Mouse (Mus musculus) embryonic facial prominence, embryonic 15.5 days (tissue): ENCODE measurements at regions not wholly inside any gene's neighbourhood (a gene's known extent, or its start where the extent isn't known, plus 50 kb on each side); places are given as distances from the start of the nearest gene placed in this dataset.

Experiments used
- ATAC-seq: fragments of 200-750 bp; cut with Nextera tagmentation; 2 replicates; pipeline ENCODE4 v1.8.0; 2017; ENCODE audit warnings: low read depth, moderate TSS enrichment; ENCODE audit not compliant: insufficient number of reproducible peaks, low FRiP score, low TSS enrichment
- H3K27ac ChIP-seq: fragments of 300-500 bp; sonication (generic); replicated peaks from 2 replicates; pipeline ENCODE4 v1.5.1; 2015; ENCODE audit warnings: mild to moderate bottlenecking, inconsistent platforms
- H3K27me3 ChIP-seq: fragments of 300-500 bp; sonication (generic); 2 replicates; pipeline ENCODE4 v1.6.1; 2015; ENCODE audit warnings: inconsistent platforms
- H3K36me3 ChIP-seq: fragments of 300-500 bp; sonication (generic); 2 replicates; pipeline ENCODE4 v1.6.1; 2015; ENCODE audit warnings: mild to moderate bottlenecking, inconsistent platforms
- H3K4me1 ChIP-seq: fragments of 300-500 bp; sonication (generic); 2 replicates; pipeline ENCODE4 v1.6.1; 2015; ENCODE audit warnings: inconsistent platforms
- H3K4me2 ChIP-seq: fragments of 300-500 bp; sonication (generic); replicated peaks from 2 replicates; pipeline ENCODE4 v1.6.1; 2015; ENCODE audit warnings: mild to moderate bottlenecking, inconsistent platforms
- H3K4me3 ChIP-seq: fragments of 300-500 bp; sonication (generic); replicated peaks from 2 replicates; pipeline ENCODE4 v1.5.1; 2015; ENCODE audit warnings: mild to moderate bottlenecking, inconsistent platforms
- H3K9ac ChIP-seq: fragments of 300-500 bp; sonication (generic); 2 replicates; pipeline ENCODE4 v1.6.1; 2015; ENCODE audit warnings: inconsistent platforms
- H3K9me3 ChIP-seq: fragments of 300-500 bp; sonication (generic); replicated peaks from 2 replicates; pipeline ENCODE4 v1.6.1; 2016; ENCODE audit warnings: inconsistent platforms
- WGBS: fragments of 180-500 bp; shearing (Covaris S2); methylation state at CpG from one replicate; pipeline ENCODE4 v1.1.7; 2015; 5-methylcytosine and 5-hydroxymethylcytosine counted together

DNA sequence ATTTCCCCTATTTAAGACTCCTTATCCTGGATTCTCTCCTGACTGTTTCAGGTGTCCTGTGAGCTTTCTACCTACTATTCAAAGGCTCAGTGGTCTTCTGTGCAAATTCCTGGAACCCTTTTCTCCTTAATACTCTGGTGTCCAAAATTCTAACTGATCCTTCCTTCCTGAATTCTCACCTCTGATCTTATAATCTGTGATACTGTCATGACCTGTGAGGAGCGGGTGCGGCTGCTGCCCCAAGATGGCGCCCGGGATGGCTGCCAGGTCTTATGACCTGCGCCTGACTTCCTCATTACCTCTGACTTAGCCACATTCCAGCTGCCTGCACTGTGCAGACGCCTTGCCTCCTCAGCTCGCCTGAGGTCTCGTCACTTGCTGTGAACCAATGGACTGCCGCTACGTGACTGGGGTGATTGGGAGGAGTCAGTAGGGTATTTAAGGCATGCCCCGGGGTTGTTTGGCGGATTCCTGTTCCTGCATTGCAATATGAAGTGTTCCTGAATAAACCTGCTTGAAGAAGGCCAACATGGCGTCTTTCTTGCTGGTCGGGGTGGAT, 131.2 kb downstream of the Ptbp2 start:
- no peak overlapping the region for H3K9ac ChIP-seq
- no peak for ATAC-seq
- H3K4me1 ChIP-seq = no peaks in the 10 kb centered on the region
- no peak overlapping the region for H3K27ac ChIP-seq
- H3K36me3 ChIP-seq = no peaks in the 10 kb centered on the region
- H3K4me3 ChIP-seq = no peak overlapping the region
- H3K9me3 ChIP-seq = no peaks in the 10 kb centered on the region
- 93% methylated on average over 14 of the region's 14 CpGs for WGBS
- no peaks in the 10 kb centered on the region for H3K27me3 ChIP-seq
- no peak overlapping the region for H3K4me2 ChIP-seq

DNA sequence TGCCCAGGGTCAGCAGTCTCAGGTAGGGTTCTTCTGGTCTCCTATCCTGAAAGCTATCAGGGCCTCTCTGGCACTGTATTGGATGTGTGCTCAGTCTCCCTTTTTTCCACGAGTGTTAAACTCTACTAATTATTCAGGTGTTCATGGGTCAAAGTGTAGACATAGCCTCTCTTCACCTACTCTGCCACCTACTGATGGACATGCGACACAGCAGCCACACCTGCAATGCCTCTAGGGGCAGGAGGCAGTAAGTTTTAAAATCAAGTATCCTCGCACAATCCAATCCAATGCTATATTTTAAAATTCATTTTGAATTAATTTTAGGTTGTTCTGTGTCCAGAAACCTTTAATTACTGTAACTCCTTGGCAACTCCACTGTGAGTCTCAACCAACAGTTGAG, 145.6 kb downstream of the Ptbp2 start:
- Histone ChIP-seq H3K4me1 (no peaks in the 10 kb centered on the region), H3K4me3 (no peak overlapping the region), H3K9ac (no peak overlapping the region), H3K4me2 (no peak overlapping the region), H3K27me3 (no peaks in the 10 kb centered on the region), H3K36me3 (no peaks in the 10 kb centered on the region), H3K27ac (no peak overlapping the region), H3K9me3 (no peaks in the 10 kb centered on the region)
- no peak for ATAC-seq
- WGBS = 53% methylated on average over 3 of the region's 3 CpGs

DNA sequence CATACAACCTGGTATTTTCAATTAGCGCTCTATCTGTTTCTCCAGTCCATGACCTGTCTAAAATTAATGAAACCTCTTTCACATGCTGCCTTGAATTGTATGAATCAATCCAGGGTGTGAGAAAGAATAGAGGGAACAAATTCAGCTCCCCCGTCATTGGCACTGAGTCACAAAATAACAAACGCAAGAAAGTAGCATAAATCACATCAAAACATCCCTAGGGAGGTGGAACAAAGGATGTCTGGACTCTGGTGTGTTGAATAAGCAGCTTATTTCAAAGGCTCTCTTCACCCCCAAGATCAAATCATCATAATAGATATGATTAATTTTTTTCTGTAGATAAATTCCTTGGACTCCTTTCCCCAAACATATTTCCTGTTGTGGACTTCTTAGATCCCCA, 148.6 kb downstream of the Ptbp2 start:
- no peak overlapping the region for H3K9ac ChIP-seq
- no peaks in the 10 kb centered on the region for H3K36me3 ChIP-seq
- 67% methylated on average over 3 of the region's 3 CpGs for WGBS
- H3K4me3 ChIP-seq = no peak overlapping the region
- no peak overlapping the region for H3K27ac ChIP-seq
- no peak overlapping the region for H3K4me2 ChIP-seq
- H3K9me3 ChIP-seq = no peaks in the 10 kb centered on the region
- H3K27me3 ChIP-seq = no peaks in the 10 kb centered on the region
- no peaks in the 10 kb centered on the region for H3K4me1 ChIP-seq
- ATAC-seq = no peak

DNA sequence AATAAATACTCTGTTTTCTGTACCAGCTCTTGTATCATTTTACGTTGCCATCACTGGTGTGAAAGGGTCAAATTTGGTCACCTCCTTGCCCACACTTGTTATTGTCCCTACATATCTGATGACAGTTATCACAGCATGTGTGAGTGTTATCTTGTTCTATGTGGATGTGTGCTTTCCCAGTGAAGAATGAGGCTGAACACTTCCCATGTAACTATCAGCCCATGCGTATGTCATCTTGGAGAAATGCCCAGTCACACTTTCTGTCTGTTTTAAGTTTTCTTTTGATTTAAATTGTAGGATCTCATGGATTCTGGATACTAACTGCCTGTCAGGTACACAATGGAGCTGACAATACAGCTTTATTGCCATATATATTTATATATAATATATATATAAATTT, 150.8 kb downstream of the Ptbp2 start:
- H3K4me1 ChIP-seq = no peaks in the 10 kb centered on the region
- H3K4me3 ChIP-seq = no peak overlapping the region
- no peak overlapping the region for H3K4me2 ChIP-seq
- H3K27me3 ChIP-seq = no peaks in the 10 kb centered on the region
- no peak overlapping the region for H3K27ac ChIP-seq
- ATAC-seq = no peak
- 84% methylated on average over 2 of the region's 2 CpGs for WGBS
- H3K9ac ChIP-seq = no peak overlapping the region
- H3K9me3 ChIP-seq = no peaks in the 10 kb centered on the region
- no peaks in the 10 kb centered on the region for H3K36me3 ChIP-seq

DNA sequence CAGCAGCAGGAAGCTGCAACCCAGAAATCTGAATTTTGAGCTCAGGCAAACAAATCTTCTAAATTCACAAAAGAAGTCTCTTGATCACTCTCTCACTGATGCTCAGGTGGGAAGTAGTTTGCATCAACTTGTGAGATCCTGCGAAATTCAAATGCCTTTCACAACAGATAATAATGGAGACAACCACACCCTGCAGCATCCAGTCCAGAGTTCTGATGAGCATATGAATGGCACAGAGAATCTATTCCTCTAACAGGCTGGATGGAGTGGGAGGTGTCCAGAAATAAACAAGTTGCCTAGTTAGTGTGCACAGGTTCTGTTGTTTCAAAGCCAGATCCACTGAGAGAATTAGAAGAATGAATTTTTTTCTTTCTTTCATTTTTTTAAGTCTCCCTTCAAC, 178.2 kb downstream of the Ptbp2 start:
- H3K27ac ChIP-seq = no peak overlapping the region
- no peaks in the 10 kb centered on the region for H3K27me3 ChIP-seq
- H3K4me2 ChIP-seq = no peak overlapping the region
- no peaks in the 10 kb centered on the region for H3K36me3 ChIP-seq
- H3K4me3 ChIP-seq = no peak overlapping the region
- no peak overlapping the region for H3K9ac ChIP-seq
- ATAC-seq = no peak
- no peaks in the 10 kb centered on the region for H3K4me1 ChIP-seq
- WGBS = 82% methylated on average over 1 of the region's 1 CpGs
- no peaks in the 10 kb centered on the region for H3K9me3 ChIP-seq

DNA sequence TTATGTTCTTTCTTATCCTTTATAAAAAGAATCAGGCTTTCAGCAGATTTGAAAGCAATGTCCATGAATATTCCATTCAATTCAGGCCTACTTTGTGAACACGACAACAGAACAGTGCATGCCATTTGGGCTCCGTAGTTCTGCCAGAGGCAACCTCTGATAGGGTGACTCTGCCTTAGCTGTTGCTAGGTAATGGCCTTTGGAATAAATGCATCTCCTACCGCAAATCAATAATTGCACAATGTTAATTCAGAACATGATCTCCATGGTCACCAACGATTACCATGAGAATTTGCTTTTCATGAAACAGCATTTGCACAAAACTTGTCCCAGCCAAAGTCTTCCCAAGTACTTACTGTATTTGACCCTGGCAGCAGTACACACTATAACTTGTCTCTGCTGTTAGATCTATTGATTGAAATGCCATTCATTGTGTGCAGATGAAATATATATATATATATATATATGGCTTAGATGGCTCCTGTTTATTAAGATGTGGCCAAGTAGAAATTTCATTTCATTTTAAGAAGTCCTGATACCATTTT, 195.3 kb downstream of the Ptbp2 start:
- Histone ChIP-seq H3K27me3 (no peaks in the 10 kb centered on the region), H3K4me2 (no peak overlapping the region), H3K4me3 (no peak overlapping the region), H3K4me1 (no peaks in the 10 kb centered on the region), H3K36me3 (no peaks in the 10 kb centered on the region), H3K27ac (no peak overlapping the region), H3K9ac (no peak overlapping the region), H3K9me3 (no peaks in the 10 kb centered on the region)
- ATAC-seq = no peak
- WGBS = 77% methylated on average over 4 of the region's 4 CpGs

DNA sequence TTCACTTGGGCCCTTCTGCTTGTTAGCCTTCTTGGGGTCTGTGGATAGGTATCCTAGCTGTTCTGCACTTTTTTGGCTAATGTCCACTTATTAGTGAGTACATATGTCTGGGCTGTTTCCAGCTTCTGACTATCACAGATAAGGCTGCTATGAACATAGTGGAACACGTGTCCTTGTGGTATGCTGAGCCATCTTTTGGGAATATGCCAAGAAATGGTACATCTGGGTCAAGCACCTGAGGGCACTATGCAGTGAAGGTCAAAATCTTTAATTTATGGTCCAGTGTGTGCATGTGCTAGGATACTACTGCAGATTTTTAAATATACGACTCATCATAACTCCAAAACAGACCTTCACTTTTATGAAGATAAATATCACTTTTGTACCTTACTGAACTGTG, 196.3 kb downstream of the Ptbp2 start:
- no peaks in the 10 kb centered on the region for H3K4me1 ChIP-seq
- H3K4me2 ChIP-seq = no peak overlapping the region
- ATAC-seq = no peak
- no peak overlapping the region for H3K4me3 ChIP-seq
- no peak overlapping the region for H3K27ac ChIP-seq
- H3K9me3 ChIP-seq = no peaks in the 10 kb centered on the region
- no peak overlapping the region for H3K9ac ChIP-seq
- 74% methylated on average over 2 of the region's 2 CpGs for WGBS
- no peaks in the 10 kb centered on the region for H3K36me3 ChIP-seq
- no peaks in the 10 kb centered on the region for H3K27me3 ChIP-seq

DNA sequence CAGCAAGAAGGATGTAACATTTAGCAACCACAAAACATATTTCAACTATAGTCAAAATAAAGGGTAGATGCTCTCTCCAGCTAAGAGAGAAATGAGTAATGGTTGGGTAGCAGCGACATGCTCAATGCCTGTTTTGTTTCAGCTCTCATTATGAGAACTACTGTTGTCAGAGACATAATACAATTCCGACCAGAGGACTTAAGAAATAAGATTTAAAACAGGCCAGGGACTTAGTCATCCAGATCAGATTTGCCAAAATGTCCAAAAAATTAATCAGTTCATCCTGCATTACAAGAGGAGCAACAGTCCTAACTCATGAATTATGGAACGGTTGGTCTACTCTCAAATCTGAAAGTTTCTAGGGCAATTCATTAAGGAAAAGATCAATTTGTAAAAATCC, 208.8 kb downstream of the Ptbp2 start:
- 57% methylated on average over 3 of the region's 3 CpGs for WGBS
- Histone ChIP-seq H3K4me1 (peaks cover 6% of the 10 kb centered on the region; the same call in 1 of the 2 replicates), H3K9me3 (no peaks in the 10 kb centered on the region), H3K4me3 (no peak overlapping the region), H3K27ac (no peak overlapping the region), H3K27me3 (no peaks in the 10 kb centered on the region), H3K36me3 (no peaks in the 10 kb centered on the region), H3K9ac (no peak overlapping the region), H3K4me2 (no peak overlapping the region)
- ATAC-seq = no peak

DNA sequence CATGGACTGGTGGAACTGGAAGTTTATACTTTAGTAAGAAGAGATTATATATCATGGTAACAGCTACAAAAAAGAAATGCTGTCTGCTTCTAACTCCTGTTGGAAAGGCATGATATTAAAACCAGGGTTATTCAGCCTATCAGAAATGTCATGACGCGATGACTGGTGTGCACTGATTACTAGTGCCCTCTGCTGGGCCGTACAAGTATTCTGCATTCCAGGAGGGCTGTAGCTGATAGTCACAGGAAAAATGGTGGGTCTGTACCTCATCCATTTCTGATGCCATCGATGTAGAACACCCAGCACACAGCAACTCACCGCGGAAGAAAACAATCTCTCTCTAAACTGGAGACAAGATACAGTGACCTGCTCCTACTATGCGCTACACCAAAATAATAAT, 246.4 kb downstream of the Ptbp2 start:
- Histone ChIP-seq H3K36me3 (no peaks in the 10 kb centered on the region), H3K4me3 (no peak overlapping the region), H3K9me3 (no peaks in the 10 kb centered on the region), H3K27ac (no peak overlapping the region), H3K4me2 (no peak overlapping the region), H3K9ac (no peak overlapping the region), H3K4me1 (no peaks in the 10 kb centered on the region), H3K27me3 (no peaks in the 10 kb centered on the region)
- 70% methylated on average over 7 of the region's 7 CpGs for WGBS
- no peak for ATAC-seq

DNA sequence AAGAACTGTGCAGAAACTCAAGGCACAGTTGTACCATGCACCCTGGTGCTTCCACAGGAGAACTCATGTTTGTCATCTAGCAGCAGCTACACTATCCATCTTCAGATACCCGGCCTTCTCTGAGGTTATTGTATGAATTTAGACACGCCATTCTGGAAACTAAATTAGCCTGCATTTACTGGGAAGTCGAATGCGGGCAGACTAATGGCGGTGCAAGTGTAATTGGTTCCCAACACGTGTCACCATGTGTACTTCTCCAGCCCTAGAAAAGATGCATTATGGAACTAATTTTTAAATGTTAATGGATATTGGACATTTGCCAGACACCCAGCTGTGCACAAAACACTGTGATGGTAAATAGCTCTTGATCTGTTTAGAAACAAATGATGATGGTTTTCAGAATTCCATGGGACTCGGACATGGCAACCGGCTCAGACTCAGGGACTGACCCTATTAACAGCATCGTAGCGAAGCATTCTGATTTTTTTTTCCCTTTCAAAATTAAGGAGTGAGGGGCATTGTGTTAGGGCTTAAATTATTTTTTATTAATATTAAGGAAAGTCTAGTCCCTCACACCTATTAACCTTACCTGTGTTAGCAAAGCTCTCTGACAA, 259.6 kb downstream of the Ptbp2 start:
- WGBS = 59% methylated on average over 10 of the region's 10 CpGs
- ATAC-seq = no peak

DNA sequence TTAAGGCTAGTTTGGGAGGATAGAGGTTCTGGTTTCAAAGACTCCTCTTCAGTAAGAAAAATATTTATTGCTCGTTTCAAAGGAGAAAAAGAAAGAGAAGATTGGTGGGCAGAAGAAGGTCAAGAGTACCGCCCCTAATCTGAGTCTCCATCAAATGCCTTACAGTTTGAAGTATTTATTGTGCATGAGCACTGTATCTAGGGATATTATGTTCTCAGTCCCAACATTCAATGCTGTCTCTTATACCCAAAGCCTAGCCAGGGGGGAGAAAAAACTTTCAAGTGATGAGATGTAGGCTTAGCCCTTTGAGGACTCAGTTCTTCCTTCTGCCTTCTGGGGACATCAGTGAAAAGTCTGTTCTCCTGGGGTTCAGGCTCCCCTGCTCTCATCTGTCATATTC, 271.7 kb downstream of the Ptbp2 start:
- no peaks in the 10 kb centered on the region for H3K27me3 ChIP-seq
- no peak overlapping the region for H3K4me3 ChIP-seq
- H3K9me3 ChIP-seq = no peaks in the 10 kb centered on the region
- WGBS = 74% methylated on average over 2 of the region's 2 CpGs
- no peak for ATAC-seq
- H3K36me3 ChIP-seq = no peaks in the 10 kb centered on the region
- H3K4me1 ChIP-seq = no peaks in the 10 kb centered on the region
- H3K4me2 ChIP-seq = no peak overlapping the region
- no peak overlapping the region for H3K27ac ChIP-seq
- H3K9ac ChIP-seq = no peak overlapping the region

More for the DNA sequence above, 259.6 kb downstream of the Ptbp2 start:
- Histone ChIP-seq H3K9ac (no peak overlapping the region), H3K36me3 (no peaks in the 10 kb centered on the region), H3K27ac (no peak overlapping the region), H3K27me3 (no peaks in the 10 kb centered on the region), H3K4me3 (no peak overlapping the region), H3K4me1 (no peaks in the 10 kb centered on the region), H3K9me3 (no peaks in the 10 kb centered on the region), H3K4me2 (no peak overlapping the region)

DNA sequence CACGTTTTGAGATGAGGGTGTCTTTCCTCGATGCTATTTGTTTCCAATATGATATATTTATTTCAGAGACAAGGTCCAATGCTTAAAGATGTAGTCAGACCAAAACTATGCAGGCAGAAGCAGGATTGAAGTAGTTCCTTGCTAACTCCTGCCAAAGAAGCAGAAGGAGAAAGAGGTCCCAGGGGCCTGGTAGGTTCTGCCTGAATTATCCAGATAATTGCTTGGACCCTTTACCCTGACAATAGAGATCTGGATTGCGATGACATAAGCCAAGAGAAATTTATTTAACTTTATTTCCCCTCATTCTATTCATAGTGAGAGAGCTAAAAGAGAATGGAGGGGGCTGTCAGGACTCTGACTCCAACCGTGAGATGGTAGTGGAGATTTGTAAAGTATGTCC, 275.1 kb downstream of the Ptbp2 start:
- Histone ChIP-seq H3K4me1 (no peaks in the 10 kb centered on the region), H3K27me3 (no peaks in the 10 kb centered on the region), H3K4me2 (no peak overlapping the region), H3K9me3 (no peaks in the 10 kb centered on the region), H3K36me3 (no peaks in the 10 kb centered on the region), H3K4me3 (no peak overlapping the region), H3K9ac (no peak overlapping the region), H3K27ac (no peak overlapping the region)
- ATAC-seq = no peak
- 40% methylated on average over 4 of the region's 4 CpGs for WGBS
